Mouse (Mus musculus) bone marrow, adult 2 months (tissue): ENCODE data around the gene Trim8. TPM values are rescaled to one million over a fixed set of nuclear protein-coding genes. Genes with fewer than 3 reads are reported as not detected.

Experiments
- H3K27ac ChIP-seq: fragments of 200-500 bp; 2 replicates; pipeline ENCODE4 v1.5.1; 2012; ENCODE audit warnings: low read depth, mild to moderate bottlenecking, control low read depth, inconsistent platforms, low read length; ENCODE audit not compliant: control insufficient read depth, poor library complexity, insufficient read depth
- H3K4me1 ChIP-seq: fragments of 200-500 bp; 2 replicates; pipeline ENCODE4 v1.6.1; 2011; ENCODE audit warnings: low read length; ENCODE audit not compliant: control insufficient read depth, insufficient read depth
- H3K4me3 ChIP-seq: fragments of 200-500 bp; replicated peaks from 2 replicates; pipeline ENCODE3; 2011; ENCODE audit warnings: mild to moderate bottlenecking, low read depth, low read length, control low read depth; ENCODE audit not compliant: control insufficient read depth
- CTCF ChIP-seq: fragments of 200-500 bp; IDR thresholded peaks from 2 replicates; pipeline ENCODE4 v1.5.1; 2011; ENCODE audit warnings: low read length, control low read depth; ENCODE audit not compliant: control insufficient read depth, insufficient read depth
- POLR2A ChIP-seq: fragments of 200-500 bp; IDR thresholded peaks from 2 replicates; pipeline ENCODE4 v1.6.1; 2011; ENCODE audit warnings: low read depth, mild to moderate bottlenecking, control low read depth, low read length, borderline replicate concordance; ENCODE audit not compliant: control insufficient read depth
- WGBS: fragments of 180-500 bp; shearing (Covaris S2); methylation state at CpG from one replicate; pipeline ENCODE4 v1.1.7; 2018; 5-methylcytosine and 5-hydroxymethylcytosine counted together
- polyA plus RNA-seq: library from polyadenylated mRNA; stranded (reverse); fragments of >200 nt; gene quantifications from 2 replicates; pipeline ENCODE4 v1.2.4, GENCODE M21; 2011; ENCODE audit warnings: low replicate concordance; ENCODE audit not compliant: missing spikeins, insufficient read depth, insufficient read length

The Trim8 gene
- polyA plus RNA-seq, 1 experiment = 25.9 TPM

DNA sequence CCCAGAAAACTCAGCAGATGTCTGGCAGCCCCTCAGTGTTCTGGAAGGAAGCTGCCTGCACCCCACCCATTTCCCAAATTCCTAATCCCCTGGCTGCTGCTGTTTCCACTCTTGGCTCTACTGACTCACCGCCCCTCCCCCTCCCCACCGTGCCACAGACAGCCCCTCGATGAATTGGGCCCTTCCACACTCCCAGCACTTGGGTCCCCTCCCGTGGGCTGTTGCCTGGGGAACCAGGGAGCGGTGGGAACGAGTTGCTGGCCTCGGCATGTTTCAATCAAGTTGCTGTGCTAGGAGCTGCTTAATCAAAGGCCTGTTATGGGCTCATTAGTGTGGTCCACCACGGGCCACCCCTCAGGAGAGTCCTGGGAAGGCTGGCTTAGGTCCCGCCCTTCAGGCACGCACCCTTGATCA is 24.1 kb upstream of the Trim8 start:
- no peak for TF ChIP-seq CTCF
- TF ChIP-seq POLR2A = no peak
- H3K4me1 ChIP-seq = peaks cover 3% of the 10 kb centered on the region; the same call in 1 of the 2 replicates
- 75% methylated on average over 10 of the region's 10 CpGs for WGBS
- H3K27ac ChIP-seq = no peak overlapping the region
- H3K4me3 ChIP-seq = no peak overlapping the region

DNA sequence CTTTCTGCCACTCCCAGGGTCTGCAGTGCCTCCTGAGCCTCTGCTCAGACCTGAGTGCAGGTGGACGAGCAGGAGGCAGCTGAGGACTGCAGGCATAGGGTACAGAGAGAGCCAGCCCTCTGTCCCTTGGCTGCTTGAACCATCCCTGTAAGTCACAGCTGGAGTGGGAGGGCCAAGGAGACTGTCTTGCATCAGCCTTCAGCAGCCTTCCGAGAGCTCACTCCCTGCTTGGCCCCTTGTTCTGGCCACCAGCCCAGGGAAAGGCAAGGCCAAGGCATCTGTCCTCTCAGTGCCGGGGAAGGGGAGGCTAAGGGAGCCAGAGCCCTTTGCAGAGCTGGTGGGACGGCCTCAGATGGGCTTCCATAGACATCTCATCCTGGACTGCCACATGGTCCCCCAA is 23.3 kb upstream of the Trim8 start:
- H3K4me3 ChIP-seq = no peak overlapping the region
- 75% methylated on average over 4 of the region's 4 CpGs for WGBS
- 0 out of 2 replicates have a peak overlapping the region, but pooled peaks have one; percentile 9 for H3K27ac ChIP-seq
- no peak for TF ChIP-seq POLR2A
- TF ChIP-seq CTCF = no peak
- peaks cover 3% of the 10 kb centered on the region for H3K4me1 ChIP-seq

DNA sequence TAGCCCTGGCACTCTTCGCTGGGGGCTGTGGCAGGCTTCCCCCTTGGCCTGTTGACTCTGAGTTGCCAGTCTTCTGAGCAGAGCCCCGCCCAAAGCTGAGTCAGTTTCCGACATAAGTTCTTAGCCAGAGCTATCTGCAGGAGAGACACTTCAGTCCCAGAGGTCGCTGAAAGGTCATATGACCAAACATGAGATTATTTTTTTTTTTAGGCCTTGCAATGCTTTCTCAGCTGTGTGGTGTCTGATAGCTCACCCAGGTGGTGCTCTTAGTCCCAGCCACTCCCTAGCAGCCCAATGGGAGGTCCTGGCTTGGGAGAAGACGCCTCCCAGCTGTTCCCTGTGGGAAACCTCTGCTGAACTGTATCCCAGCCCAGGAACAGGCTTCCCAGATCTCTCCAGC is 22.7 kb upstream of the Trim8 start:
- WGBS = 37% methylated on average over 5 of the region's 5 CpGs
- H3K27ac ChIP-seq = no peak overlapping the region

DNA sequence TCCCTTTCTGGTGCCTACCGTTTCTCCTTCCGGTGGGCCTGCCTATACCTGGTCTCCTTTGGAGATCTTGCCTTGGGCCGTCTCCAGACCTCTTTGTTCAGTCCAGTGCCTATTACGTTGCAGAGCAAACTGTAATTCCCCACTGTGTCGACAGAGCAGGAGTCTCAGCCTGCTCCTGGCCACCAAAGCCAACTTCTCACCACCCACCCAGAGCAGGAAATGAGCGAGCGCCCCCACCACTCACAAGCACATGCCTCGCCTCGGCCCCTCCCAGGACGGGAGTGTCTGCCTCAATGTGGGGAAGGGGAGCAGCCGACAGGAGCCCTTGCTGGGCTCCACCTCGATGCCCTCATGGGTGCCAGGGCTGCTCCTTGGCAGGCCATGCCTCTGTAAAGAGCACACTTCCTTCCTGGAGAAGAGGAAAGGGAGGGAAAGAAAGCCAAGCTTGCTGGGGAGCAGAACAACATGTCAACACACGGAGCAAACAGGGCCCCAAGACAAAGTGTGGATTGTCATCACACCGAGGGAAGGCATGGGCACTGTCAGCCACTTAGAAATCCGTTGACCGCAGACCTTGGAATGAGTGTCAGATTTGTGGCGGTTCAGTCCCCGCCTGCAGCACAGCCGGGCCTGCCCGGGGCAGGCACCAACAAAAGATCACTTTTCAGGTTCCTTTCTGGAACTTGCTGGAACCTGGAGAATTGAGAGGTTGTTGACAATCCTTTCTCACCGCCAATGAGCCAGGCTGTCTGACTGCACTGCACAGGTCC is 22.0 kb upstream of the Trim8 start:
- H3K27ac ChIP-seq = no peak overlapping the region
- 35% methylated on average over 21 of the region's 21 CpGs for WGBS
- H3K4me3 ChIP-seq = no peak overlapping the region
- H3K4me1 ChIP-seq = peaks cover 3% of the 10 kb centered on the region
- TF ChIP-seq POLR2A (no peak), CTCF (no peak)

More for the DNA sequence above, 22.7 kb upstream of the Trim8 start:
- H3K4me1 ChIP-seq = peaks cover 3% of the 10 kb centered on the region
- no peak overlapping the region for H3K4me3 ChIP-seq
- TF ChIP-seq POLR2A (no peak), CTCF (no peak)

DNA sequence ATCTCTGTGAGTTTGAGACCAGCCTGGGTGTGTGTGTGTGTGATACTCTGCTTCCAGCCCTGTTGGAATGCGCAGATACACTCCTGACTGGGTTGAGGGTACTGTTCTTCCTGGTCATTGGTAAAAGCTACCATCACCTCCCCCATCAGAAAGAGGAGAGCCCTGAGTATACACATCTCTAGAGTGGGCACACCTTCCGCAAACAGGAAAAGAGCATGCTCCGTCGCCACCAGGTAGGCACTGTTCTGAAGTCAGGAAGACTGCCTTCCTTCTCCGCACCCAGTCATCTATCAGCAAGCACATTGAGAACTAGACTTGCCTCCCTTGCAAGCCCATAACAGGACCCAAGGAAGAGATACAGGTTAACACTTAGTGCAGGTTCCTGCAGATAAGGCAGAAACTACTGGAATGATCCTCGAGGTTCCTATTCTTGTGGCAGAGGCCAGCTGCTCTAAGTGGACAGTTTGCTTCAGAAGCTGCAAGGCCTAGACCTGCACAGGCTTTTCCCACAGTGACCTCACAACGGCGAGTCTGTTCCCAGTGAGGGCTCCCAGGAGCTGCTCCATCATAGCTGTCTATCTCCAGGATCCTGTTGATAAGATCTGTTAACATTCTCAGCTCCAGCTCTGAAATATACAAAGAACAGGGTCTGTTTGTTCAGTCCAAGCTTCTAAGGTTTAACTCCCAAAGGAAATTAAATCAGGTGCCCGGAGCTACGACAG is 20.7 kb upstream of the Trim8 start:
- no peak overlapping the region for H3K4me3 ChIP-seq
- WGBS = 83% methylated on average over 10 of the region's 10 CpGs
- no peak overlapping the region for H3K27ac ChIP-seq
- TF ChIP-seq CTCF (no peak), POLR2A (no peak)
- H3K4me1 ChIP-seq = peaks cover 3% of the 10 kb centered on the region

DNA sequence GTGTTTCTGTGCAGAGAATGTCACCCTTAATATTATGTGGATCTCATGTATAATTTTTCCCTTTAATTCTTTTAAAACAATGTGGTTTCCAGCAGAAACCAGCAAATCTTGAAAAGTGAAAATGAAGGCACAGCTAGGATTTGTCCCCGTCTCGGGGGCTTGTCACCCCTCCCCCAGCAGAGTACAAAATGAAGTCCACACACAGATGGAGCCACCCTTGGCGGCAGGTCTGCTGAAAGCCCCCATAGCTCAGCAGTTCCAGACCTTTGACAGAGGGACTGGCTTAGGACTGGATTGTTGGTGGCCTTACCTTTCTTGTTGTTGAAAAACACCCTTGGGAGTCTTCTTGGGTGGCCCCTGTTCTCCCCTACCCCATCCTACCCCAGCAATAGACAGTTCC is 20.1 kb upstream of the Trim8 start:
- 85% methylated on average over 3 of the region's 3 CpGs for WGBS
- H3K4me3 ChIP-seq = no peak overlapping the region
- peaks cover 3% of the 10 kb centered on the region for H3K4me1 ChIP-seq
- TF ChIP-seq CTCF (no peak), POLR2A (no peak)
- H3K27ac ChIP-seq = no peak overlapping the region

DNA sequence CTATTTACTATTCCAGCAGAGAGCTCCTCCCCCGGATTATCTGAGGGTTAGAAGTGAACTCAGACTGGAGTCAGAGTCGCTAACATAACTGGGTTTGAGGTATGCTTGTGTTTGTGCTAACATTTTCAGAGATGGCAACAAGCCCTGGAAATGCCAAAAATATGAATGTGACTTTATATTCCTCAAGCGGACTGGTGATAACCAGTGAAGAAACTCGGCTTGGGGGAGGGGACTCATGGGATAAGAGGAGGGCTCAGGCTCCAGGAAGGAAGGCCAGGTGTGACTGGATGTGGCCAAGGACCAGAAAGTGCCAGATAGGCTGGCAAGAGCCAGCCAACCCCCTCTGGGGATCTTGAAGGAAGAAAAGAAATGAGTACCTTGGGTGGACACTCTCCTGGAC is 19.7 kb upstream of the Trim8 start:
- TF ChIP-seq POLR2A = no peak
- no peak for TF ChIP-seq CTCF
- WGBS = 69% methylated on average over 4 of the region's 4 CpGs
- Histone ChIP-seq H3K27ac (no peak overlapping the region), H3K4me1 (peaks cover 3% of the 10 kb centered on the region), H3K4me3 (no peak overlapping the region)

- no peak overlapping the region for H3K27ac ChIP-seq
- TF ChIP-seq CTCF (no peak; the same call in 1 of the 2 replicates), POLR2A (no peak)
- peaks cover 3% of the 10 kb centered on the region for H3K4me1 ChIP-seq
- no peak overlapping the region for H3K4me3 ChIP-seq
- WGBS = 17% methylated on average over 17 of the region's 17 CpGs
Measured at GRCm38 (mm10) chr19:46482896-46483516, 18.5 kb upstream of the Trim8 start.
